Mouse (Mus musculus): ENCODE data around the gene Nrf1. TPM values are rescaled to one million over a fixed set of nuclear protein-coding genes. Genes with fewer than 3 reads are reported as not detected.

Nrf1 gene
- polyA plus RNA-seq, 1 experiment from 2014 or later, result 77.3 TPM

- WGBS, result 51% methylated on average over 5 of the region's 5 CpGs
- Histone ChIP-seq H3K4me1 (ENCODE audit: control insufficient read depth, insufficient read depth, low read length) (no peaks in the 10 kb centered on the region), H3K27ac (ENCODE audit: low read depth, low read length) (no peak overlapping the region), H3K4me2 (no peak overlapping the region), H3K4me3 (ENCODE audit: low read depth, low read length) (no peak overlapping the region), H3K36me3 (ENCODE audit: control insufficient read depth, insufficient read depth, low read length) (no peaks in the 10 kb centered on the region), H3K9ac (ENCODE audit: low read length) (no peak overlapping the region), H3K9me3 (ENCODE audit: control insufficient read depth, low read length) (no peaks in the 10 kb centered on the region), H3K27me3 (ENCODE audit: control insufficient read depth, insufficient read depth, low read length) (no peaks in the 10 kb centered on the region)
- DNase-seq (ENCODE audit: low spot score, missing footprints), result no peak
- ATAC-seq (ENCODE audit: low FRiP score), result no peak
Observed at GRCm38 (mm10) chr6:30021656-30022055, 26.1 kb upstream of the Nrf1 start.

- DNase-seq (ENCODE audit: low spot score, missing footprints) (no peak), ATAC-seq (ENCODE audit: low FRiP score) (no peak)
- WGBS, result 61% methylated on average over 10 of the region's 10 CpGs
- Histone ChIP-seq H3K4me1 (ENCODE audit: control insufficient read depth, insufficient read depth, low read length) (no peaks in the 10 kb centered on the region), H3K36me3 (ENCODE audit: control insufficient read depth, insufficient read depth, low read length) (no peaks in the 10 kb centered on the region), H3K9ac (ENCODE audit: low read length) (no peak overlapping the region), H3K4me2 (no peak overlapping the region), H3K4me3 (ENCODE audit: low read depth, low read length) (no peak overlapping the region), H3K27me3 (ENCODE audit: control insufficient read depth, insufficient read depth, low read length) (no peaks in the 10 kb centered on the region), H3K9me3 (ENCODE audit: control insufficient read depth, low read length) (no peaks in the 10 kb centered on the region), H3K27ac (ENCODE audit: low read depth, low read length) (no peak overlapping the region)
Observed at GRCm38 (mm10) chr6:30026799-30027198, 21.0 kb upstream of the Nrf1 start.

GRCm38 (mm10) chr6:30028358-30028757 lies 19.4 kb upstream of the Nrf1 start:
- Histone ChIP-seq H3K4me2 (no peak overlapping the region), H3K4me3 (ENCODE audit: low read depth, low read length) (no peak overlapping the region), H3K36me3 (ENCODE audit: control insufficient read depth, insufficient read depth, low read length) (no peaks in the 10 kb centered on the region), H3K4me1 (ENCODE audit: control insufficient read depth, insufficient read depth, low read length) (no peaks in the 10 kb centered on the region), H3K9ac (ENCODE audit: low read length) (no peak overlapping the region), H3K9me3 (ENCODE audit: control insufficient read depth, low read length) (no peaks in the 10 kb centered on the region), H3K27me3 (ENCODE audit: control insufficient read depth, insufficient read depth, low read length) (no peaks in the 10 kb centered on the region), H3K27ac (ENCODE audit: low read depth, low read length) (no peak overlapping the region)
- WGBS, result 82% methylated on average over 4 of the region's 4 CpGs
- DNase-seq (ENCODE audit: low spot score, missing footprints) (no peak), ATAC-seq (ENCODE audit: low FRiP score) (no peak)

GRCm38 (mm10) chr6:30035112-30035511 lies 12.7 kb upstream of the Nrf1 start:
- ATAC-seq (ENCODE audit: low FRiP score), result no peak
- 85% methylated on average over 4 of the region's 4 CpGs for WGBS
- H3K4me1 ChIP-seq (ENCODE audit: control insufficient read depth, insufficient read depth, low read length), result no peaks in the 10 kb centered on the region
- no peak overlapping the region for H3K4me2 ChIP-seq
- H3K9me3 ChIP-seq (ENCODE audit: control insufficient read depth, low read length), result no peaks in the 10 kb centered on the region
- H3K9ac ChIP-seq (ENCODE audit: low read length), result no peak overlapping the region
- no peak overlapping the region for H3K4me3 ChIP-seq (ENCODE audit: low read depth, low read length)
- no peaks in the 10 kb centered on the region for H3K36me3 ChIP-seq (ENCODE audit: control insufficient read depth, insufficient read depth, low read length)
- no peak for DNase-seq (ENCODE audit: low spot score, missing footprints)
- H3K27ac ChIP-seq (ENCODE audit: low read depth, low read length), result no peak overlapping the region
- H3K27me3 ChIP-seq (ENCODE audit: control insufficient read depth, insufficient read depth, low read length), result no peaks in the 10 kb centered on the region

GRCm38 (mm10) chr6:30041498-30041897 lies 6.3 kb upstream of the Nrf1 start:
- Histone ChIP-seq H3K4me1 (ENCODE audit: control insufficient read depth, insufficient read depth, low read length) (no peaks in the 10 kb centered on the region), H3K4me3 (ENCODE audit: low read depth, low read length) (no peak overlapping the region), H3K27me3 (ENCODE audit: control insufficient read depth, insufficient read depth, low read length) (no peaks in the 10 kb centered on the region), H3K9me3 (ENCODE audit: control insufficient read depth, low read length) (no peaks in the 10 kb centered on the region), H3K27ac (ENCODE audit: low read depth, low read length) (no peak overlapping the region), H3K4me2 (no peak overlapping the region), H3K9ac (ENCODE audit: low read length) (no peak overlapping the region), H3K36me3 (ENCODE audit: control insufficient read depth, insufficient read depth, low read length) (no peaks in the 10 kb centered on the region)
- ATAC-seq (ENCODE audit: low FRiP score), result no peak
- DNase-seq (ENCODE audit: low spot score, missing footprints), result no peak
- WGBS, result 67% methylated on average over 1 of the region's 1 CpGs

- Histone ChIP-seq H3K9ac (ENCODE audit: low read length) (no peak overlapping the region), H3K27me3 (ENCODE audit: control insufficient read depth, insufficient read depth, low read length) (no peaks in the 10 kb centered on the region), H3K9me3 (ENCODE audit: control insufficient read depth, low read length) (no peaks in the 10 kb centered on the region), H3K36me3 (ENCODE audit: control insufficient read depth, insufficient read depth, low read length) (no peaks in the 10 kb centered on the region), H3K4me2 (no peak overlapping the region), H3K4me3 (ENCODE audit: low read depth, low read length) (no peak overlapping the region), H3K27ac (ENCODE audit: low read depth, low read length) (no peak overlapping the region), H3K4me1 (ENCODE audit: control insufficient read depth, insufficient read depth, low read length) (no peaks in the 10 kb centered on the region)
- 91% methylated on average over 3 of the region's 3 CpGs for WGBS
- DNase-seq (ENCODE audit: low spot score, missing footprints), result no peak
- no peak for ATAC-seq (ENCODE audit: low FRiP score)
Observed at GRCm38 (mm10) chr6:30042483-30042882, 5.3 kb upstream of the Nrf1 start.

- WGBS, result 0% methylated on average over 30 of the region's 45 CpGs
Observed at GRCm38 (mm10) chr6:30048163-30048500, 344 bp downstream of the Nrf1 start.

GRCm38 (mm10) chr6:30048501-30049353 lies 939 bp downstream of the Nrf1 start:
- Histone ChIP-seq H3K27me3 (ENCODE audit: control insufficient read depth, insufficient read depth, low read length) (no peaks in the 10 kb centered on the region), H3K36me3 (ENCODE audit: control insufficient read depth, insufficient read depth, low read length) (no peaks in the 10 kb centered on the region; the same call in 1 of the 2 replicates), H3K4me1 (ENCODE audit: control insufficient read depth, insufficient read depth, low read length) (peaks cover 6% of the 10 kb centered on the region; the same call in 1 of the 2 replicates), H3K4me3 (ENCODE audit: low read depth, low read length) (peak overlapping the region; percentile 100), H3K27ac (ENCODE audit: low read depth, low read length) (peak overlapping the region; percentile 100), H3K9ac (ENCODE audit: low read length) (peak overlapping the region; percentile 100), H3K4me2 (peak overlapping the region; percentile 75), H3K9me3 (ENCODE audit: control insufficient read depth, low read length) (no peaks in the 10 kb centered on the region)
- WGBS, result under 1% methylated on average over 46 of the region's 54 CpGs
- DNase-seq (ENCODE audit: low spot score, missing footprints) (peak; percentile 94), ATAC-seq (ENCODE audit: low FRiP score) (no peak; the same call in none of the 2 replicates)

More at GRCm38 (mm10) chr6:30048163-30048500, 344 bp downstream of the Nrf1 start:
- DNase-seq (ENCODE audit: low spot score, missing footprints), result peak; percentile 93
- Histone ChIP-seq H3K36me3 (ENCODE audit: control insufficient read depth, insufficient read depth, low read length) (no peaks in the 10 kb centered on the region; the same call in 1 of the 2 replicates), H3K9ac (ENCODE audit: low read length) (peak overlapping the region; percentile 100), H3K27ac (ENCODE audit: low read depth, low read length) (peak overlapping the region; percentile 100), H3K27me3 (ENCODE audit: control insufficient read depth, insufficient read depth, low read length) (no peaks in the 10 kb centered on the region), H3K4me1 (ENCODE audit: control insufficient read depth, insufficient read depth, low read length) (peaks cover 6% of the 10 kb centered on the region; the same call in 1 of the 2 replicates), H3K4me3 (ENCODE audit: low read depth, low read length) (peak overlapping the region; percentile 100), H3K9me3 (ENCODE audit: control insufficient read depth, low read length) (no peaks in the 10 kb centered on the region), H3K4me2 (peak overlapping the region; percentile 75)
- peak; percentile 85 for ATAC-seq (ENCODE audit: low FRiP score)

GRCm38 (mm10) chr6:30053116-30053515 lies 5.3 kb downstream of the Nrf1 start:
- DNase-seq (ENCODE audit: low spot score, missing footprints) (no peak), ATAC-seq (ENCODE audit: low FRiP score) (no peak)
- no peak overlapping the region for H3K9ac ChIP-seq (ENCODE audit: low read length)
- no peak overlapping the region for H3K27ac ChIP-seq (ENCODE audit: low read depth, low read length)
- 93% methylated on average over 1 of the region's 1 CpGs for WGBS
- H3K4me1 ChIP-seq (ENCODE audit: control insufficient read depth, insufficient read depth, low read length), result peaks cover 6% of the 10 kb centered on the region; the same call in 1 of the 2 replicates
- H3K36me3 ChIP-seq (ENCODE audit: control insufficient read depth, insufficient read depth, low read length), result no peaks in the 10 kb centered on the region; the same call in 1 of the 2 replicates
- no peaks in the 10 kb centered on the region for H3K27me3 ChIP-seq (ENCODE audit: control insufficient read depth, insufficient read depth, low read length)
- no peak overlapping the region for H3K4me3 ChIP-seq (ENCODE audit: low read depth, low read length)
- no peaks in the 10 kb centered on the region for H3K9me3 ChIP-seq (ENCODE audit: control insufficient read depth, low read length)
- no peak overlapping the region for H3K4me2 ChIP-seq
